Mouse (Mus musculus) CH12.LX (cell line): ENCODE measurements around the gene Spata13. TPM values are rescaled to one million over a fixed set of nuclear protein-coding genes. Genes with fewer than 3 reads are reported as not detected.

ENCODE experiments used
- DNase-seq: peaks from one replicate; pipeline ENCODE4 v3.0.0-alpha.2; 2013; ENCODE audit errors: extremely low read depth
- H3K27ac ChIP-seq: 2 replicates; pipeline ENCODE4 v1.5.1; 2012; ENCODE audit warnings: low read depth, mild to moderate bottlenecking, control low read depth, moderate library complexity; ENCODE audit not compliant: insufficient read depth
- H3K27me3 ChIP-seq: replicated peaks from 2 replicates; pipeline ENCODE3; 2012; ENCODE audit warnings: inconsistent platforms
- H3K36me3 ChIP-seq, 2 experiments: replicated peaks in 1 of 2; 2 replicates each; pipeline versions ENCODE3 to v1.6.1; 2012; ENCODE audit warnings: inconsistent platforms in 1 of 2, low read length in 1 of 2, mild to moderate bottlenecking in 1 of 2, mixed read lengths in 1 of 2, moderate library complexity in 1 of 2; ENCODE audit not compliant: control insufficient read depth in 1 of 2, insufficient read depth in 1 of 2
- H3K4me1 ChIP-seq, 2 experiments: 2 replicates each; pipeline ENCODE4 v1.6.1; 2012; ENCODE audit warnings: inconsistent platforms in 1 of 2, moderate library complexity in 1 of 2; ENCODE audit not compliant: insufficient read depth in 2 of 2, control insufficient read depth in 1 of 2
- H3K4me2 ChIP-seq: 2 replicates; pipeline ENCODE4 v1.6.1; 2012; ENCODE audit warnings: low read depth, mild to moderate bottlenecking, control low read depth; ENCODE audit not compliant: poor library complexity, insufficient read depth, severe bottlenecking
- H3K4me3 ChIP-seq, 3 experiments: fragments of 150-350 bp in 1 of 3; sonication (generic) in 1 of 3; replicated peaks in 1 of 3; 2 replicates each; pipeline versions ENCODE3 to v1.5.1; 2011 to 2012; ENCODE audit warnings: low read depth in 2 of 3, low read length in 2 of 3, mild to moderate bottlenecking in 2 of 3, moderate library complexity in 2 of 3, control low read depth in 1 of 3, improper control_type of control experiment in 1 of 3, inconsistent platforms in 1 of 3, mixed read lengths in 1 of 3; ENCODE audit not compliant: poor library complexity in 1 of 3
- H3K79me2 ChIP-seq: replicated peaks from 2 replicates; pipeline ENCODE4 v1.6.1; 2012; ENCODE audit warnings: mild to moderate bottlenecking, moderate library complexity; ENCODE audit not compliant: control insufficient read depth, poor library complexity, insufficient read depth, severe bottlenecking; ENCODE audit errors: extremely low read depth
- H3K9ac ChIP-seq: 2 replicates; pipeline ENCODE4 v1.6.1; 2012; ENCODE audit warnings: low read depth, mild to moderate bottlenecking, control low read depth, moderate library complexity; ENCODE audit not compliant: insufficient read depth
- H3K9me3 ChIP-seq: replicated peaks from 2 replicates; pipeline ENCODE3; 2012; ENCODE audit warnings: low read length, inconsistent platforms, mixed read lengths
- BHLHE40 ChIP-seq: IDR thresholded peaks from 2 replicates; pipeline ENCODE4 v1.6.1; 2011; ENCODE audit warnings: mild to moderate bottlenecking, low read depth, low read length, improper control_type of control experiment
- CTCF ChIP-seq, 2 experiments: IDR thresholded peaks in 1 of 2; conservative IDR thresholded peaks in 1 of 2; 2 replicates each; pipeline ENCODE4 v1.5.1; 2011 to 2012; ENCODE audit warnings: low read depth in 2 of 2, low read length in 2 of 2, improper control_type of control experiment in 1 of 2, inconsistent platforms in 1 of 2, mild to moderate bottlenecking in 1 of 2, moderate library complexity in 1 of 2
- EP300 ChIP-seq: IDR thresholded peaks from 2 replicates; pipeline ENCODE4 v1.6.1; 2011; ENCODE audit warnings: low read length, improper control_type of control experiment
- ETS1 ChIP-seq: conservative IDR thresholded peaks from 2 replicates; pipeline ENCODE4 v1.6.1; 2012; ENCODE audit warnings: low read depth, mild to moderate bottlenecking, inconsistent platforms, low read length, improper control_type of control experiment, moderate library complexity
- HCFC1 ChIP-seq: IDR thresholded peaks from 2 replicates; pipeline ENCODE4 v1.6.1; 2012; ENCODE audit warnings: low read depth, mild to moderate bottlenecking, inconsistent platforms, low read length, improper control_type of control experiment
- JUN ChIP-seq: IDR thresholded peaks from 2 replicates; pipeline ENCODE4 v1.6.1; 2011; ENCODE audit warnings: low read depth, mild to moderate bottlenecking, low read length, improper control_type of control experiment, moderate library complexity; ENCODE audit not compliant: insufficient read depth
- MAZ ChIP-seq: IDR thresholded peaks from 2 replicates; pipeline ENCODE4 v1.6.1; 2012; ENCODE audit warnings: low read depth, mild to moderate bottlenecking, inconsistent platforms, low read length, improper control_type of control experiment, moderate library complexity
- MEF2A ChIP-seq: IDR thresholded peaks from 2 replicates; pipeline ENCODE4 v1.6.1; 2014; ENCODE audit warnings: low read depth, mild to moderate bottlenecking, inconsistent platforms, low read length, improper control_type of control experiment, borderline replicate concordance
- MXI1 ChIP-seq: IDR thresholded peaks from 2 replicates; pipeline ENCODE4 v1.6.1; 2011; ENCODE audit warnings: mild to moderate bottlenecking, low read depth, low read length, improper control_type of control experiment
- MYC ChIP-seq: IDR thresholded peaks from 2 replicates; pipeline ENCODE4 v1.6.1; 2011; ENCODE audit warnings: low read depth, mild to moderate bottlenecking, improper control_type of control experiment, low read length
- NELFE ChIP-seq: IDR thresholded peaks from 2 replicates; pipeline ENCODE4 v1.6.1; 2011; ENCODE audit warnings: low read depth, low read length, improper control_type of control experiment
- PAX5 ChIP-seq: IDR thresholded peaks from 2 replicates; pipeline ENCODE4 v1.6.1; 2012; ENCODE audit warnings: low read length, inconsistent platforms, mixed read lengths
- POLR2A ChIP-seq: IDR thresholded peaks from 2 replicates; pipeline ENCODE4 v1.6.1; 2011; ENCODE audit warnings: low read depth, mild to moderate bottlenecking, improper control_type of control experiment, low read length
- RAD21 ChIP-seq: IDR thresholded peaks from 2 replicates; pipeline ENCODE4 v1.6.1; 2011; ENCODE audit warnings: low read depth, mild to moderate bottlenecking, low read length, improper control_type of control experiment, moderate library complexity
- SIN3A ChIP-seq: IDR thresholded peaks from 2 replicates; pipeline ENCODE4 v1.6.1; 2012; ENCODE audit warnings: low read length, improper control_type of control experiment, inconsistent platforms
- USF2 ChIP-seq: conservative IDR thresholded peaks from 2 replicates; pipeline ENCODE4 v1.6.1; 2011; ENCODE audit warnings: low read depth, low read length, improper control_type of control experiment
- ZC3H11A ChIP-seq: IDR thresholded peaks from 2 replicates; pipeline ENCODE4 v1.6.1; 2012; ENCODE audit warnings: low read depth, mild to moderate bottlenecking, inconsistent platforms, low read length, improper control_type of control experiment
- ZNF384 ChIP-seq: IDR thresholded peaks from 2 replicates; pipeline ENCODE4 v1.6.1; 2012; ENCODE audit warnings: low read depth, low read length, improper control_type of control experiment, inconsistent platforms
- dilution Hi-C: fragments of 300-500 bp; cut with MboI; formaldehyde crosslinking; loops from 2 replicates; pipeline ENCODE4 v1.14.3; 2020; ENCODE audit warnings: low sequenced_read_pairs; ENCODE audit not compliant: extremely low pct_unique_long_range_greater_than_20kb, extremely low pct_ligation_motif_present
- in situ Hi-C: fragments of 300-500 bp; cut with MboI; formaldehyde crosslinking; loops from 3 replicates; pipeline ENCODE4 v1.14.3; 2019; ENCODE audit warnings: low sequenced_read_pairs, low pct_ligation_motif_present, low pct_unique_long_range_greater_than_20kb, mixed read lengths
- polyA plus RNA-seq: library from polyadenylated mRNA; unstranded; fragments of >175 nt; gene quantifications from 2 replicates; pipeline ENCODE4 v1.2.1, GENCODE M21; 2012; ENCODE audit warnings: low read depth; ENCODE audit not compliant: insufficient read length
- total RNA-seq, 2 experiments: library from RNA; depleted of rRNA; stranded (reverse); fragments of 300-350 nt in 1 of 2; fragments of >200 nt in 1 of 2; gene quantifications; 2 replicates each; pipeline ENCODE4 v1.2.3; 2012 to 2014

The Spata13 gene
- total and polyA plus RNA-seq, 3 experiments = 11.6 to 15.9 (median 13.6) TPM

DNA sequence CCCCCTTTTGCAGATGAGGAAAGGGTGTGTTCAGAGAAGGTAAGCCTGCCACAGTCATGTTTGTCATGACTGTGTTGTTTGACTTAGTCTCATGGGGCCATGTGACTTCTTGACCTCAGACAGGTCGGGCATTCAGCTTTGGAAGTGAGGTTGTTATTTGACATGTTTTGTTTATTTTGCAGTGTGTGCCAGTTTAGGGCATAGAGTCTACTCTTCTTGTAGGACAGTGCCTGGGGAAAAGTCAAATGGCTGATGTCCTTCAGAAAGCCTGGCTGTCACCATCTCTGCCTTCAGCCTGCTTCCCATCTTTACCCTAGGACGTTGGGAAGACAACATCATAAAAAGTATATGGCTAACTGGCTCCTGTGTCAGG lies 2.8 kb downstream of the Spata13 start:
- DNase-seq = no peak
- H3K36me3 ChIP-seq = no peaks in the 10 kb centered on the region
- no peaks in the 10 kb centered on the region for H3K79me2 ChIP-seq
- H3K4me3 ChIP-seq = no peak overlapping the region
- H3K27ac ChIP-seq = no peak overlapping the region
- H3K4me2 ChIP-seq = no peak overlapping the region
- in situ Hi-C loops = no loop called here
- H3K9me3 ChIP-seq = no peaks in the 10 kb centered on the region
- H3K9ac ChIP-seq = no peak overlapping the region
- peaks cover 22% of the 10 kb centered on the region for H3K27me3 ChIP-seq
- dilution Hi-C loops = no loop called here
- peaks cover 0 to 49% of the 10 kb centered on the region in 2 experiments; a peak in 2 of 4 replicates for H3K4me1 ChIP-seq
- TF ChIP-seq CTCF (conservative IDR thresholded peaks at IDR 0.05 in 1 of 2, IDR thresholded peaks at IDR 0.05 in 1 of 2; ENCODE audit: low read depth in 2 of 2, low read length in 2 of 2) (no peak), ZC3H11A (no peak), MEF2A (no peak), MYC (no peak), MXI1 (no peak), POLR2A (no peak), RAD21 (no peak), ZNF384 (no peak), MAZ (no peak), USF2 (no peak), JUN (no peak), ETS1 (no peak), SIN3A (no peak)
- TF ChIP-seq, all 38 proteins: peak for 0

- H3K4me3 ChIP-seq = no peak overlapping the region
- no peaks in the 10 kb centered on the region for H3K79me2 ChIP-seq
Observed at GRCm38 (mm10) chr14:60636996-60637395, 3.2 kb downstream of the Spata13 start.

More at GRCm38 (mm10) chr14:60636996-60637395, 3.2 kb downstream of the Spata13 start:
- no peak for DNase-seq
- H3K27ac ChIP-seq = no peak overlapping the region
- H3K9ac ChIP-seq = no peak overlapping the region
- no peak for TF ChIP-seq MXI1
- no peak for TF ChIP-seq PAX5
- no peak for TF ChIP-seq JUN
- no peak for TF ChIP-seq EP300
- no peak for TF ChIP-seq HCFC1
- no peak for TF ChIP-seq MYC
- TF ChIP-seq USF2 = no peak
- no peak for TF ChIP-seq NELFE
- TF ChIP-seq BHLHE40 = no peak
- no peak overlapping the region for H3K4me2 ChIP-seq
- dilution Hi-C loops = no loop called here
- peaks cover 0 to 53% of the 10 kb centered on the region in 2 experiments; a peak in 2 of 4 replicates for H3K4me1 ChIP-seq
- no peaks in the 10 kb centered on the region for H3K36me3 ChIP-seq
- in situ Hi-C loops = no loop called here
- H3K27me3 ChIP-seq = peaks cover 20% of the 10 kb centered on the region
- no peaks in the 10 kb centered on the region for H3K9me3 ChIP-seq
